Comparison of ENCODE assay signal across 14 mouse cellular contexts in genomic region chr3:34486441-34487050, GRCm38 (mm10).
DNase-seq lines count a peak whose midpoint lies in the region; ATAC-seq lines count a peak whose summit lies in the region.
"Had no signal": no experiment of that assay in that cellular context is flagged by ENCODE, and none has a peak within 500 bp of the region (broad histone marks: within the 10 kb centered on the region; RNA-seq: fewer than 3 reads in every experiment).

No protein-coding gene starts in this region.

- 0 out of 2 replicates have a peak overlapping the region, but pooled peaks have one; percentile 4 for H3K27ac ChIP-seq in hindbrain, embryonic 10.5 days
- H3K27ac ChIP-seq in hindbrain, embryonic 12.5 days, result no peak overlapping the region
- no peak overlapping the region for H3K27ac ChIP-seq in neural tube, embryonic 14.5 days (ENCODE audit: low read depth, low read length)
- H3K27ac ChIP-seq: embryonic facial prominence, embryonic 13.5 days; intestine, embryonic 15.5 days; limb, embryonic 13.5 days; lung, embryonic 15.5 days; stomach, embryonic 15.5 days had no signal

- no peaks in the 10 kb centered on the region for H3K9me3 ChIP-seq in hindbrain, embryonic 10.5 days
- H3K9me3 ChIP-seq in hindbrain, embryonic 12.5 days (replicated peaks), result no peaks in the 10 kb centered on the region; the same call in 1 of the 2 replicates
- H3K9me3 ChIP-seq in neural tube, embryonic 14.5 days (ENCODE audit: control insufficient read depth, low read length), result no peaks in the 10 kb centered on the region
- H3K9me3 ChIP-seq: embryonic facial prominence, embryonic 13.5 days; intestine, embryonic 15.5 days; limb, embryonic 13.5 days; lung, embryonic 15.5 days; stomach, embryonic 15.5 days had no signal

- H3K27me3 ChIP-seq in hindbrain, embryonic 10.5 days (ENCODE audit: insufficient read depth, poor library complexity, severe bottlenecking), result peaks cover 5% of the 10 kb centered on the region; the same call in 1 of the 2 replicates
- peaks cover 4% of the 10 kb centered on the region; the same call in 1 of the 2 replicates for H3K27me3 ChIP-seq in hindbrain, embryonic 12.5 days
- no peaks in the 10 kb centered on the region for H3K27me3 ChIP-seq in neural tube, embryonic 14.5 days (ENCODE audit: control insufficient read depth, insufficient read depth, low read length)
- H3K27me3 ChIP-seq: intestine, embryonic 15.5 days; lung, embryonic 15.5 days; stomach, embryonic 15.5 days had no signal

- 11% methylated on average over 9 of the region's 9 CpGs for WGBS in hindbrain, embryonic 10.5 days
- 9% methylated on average over 9 of the region's 9 CpGs for WGBS in hindbrain, embryonic 12.5 days
- WGBS in neural tube, embryonic 14.5 days, result 6% methylated on average over 9 of the region's 9 CpGs

- ATAC-seq in hindbrain, embryonic 12.5 days (ENCODE audit: low FRiP score), result no peak
- peak; percentile 47; the same call in 1 of the 2 replicates for ATAC-seq in neural tube, embryonic 14.5 days (ENCODE audit: low read depth)
- ATAC-seq: Patski had no signal

- H3K4me3 ChIP-seq in hindbrain, embryonic 10.5 days, result no peak overlapping the region
- no peak overlapping the region for H3K4me3 ChIP-seq in hindbrain, embryonic 12.5 days
- H3K4me3 ChIP-seq in neural tube, embryonic 14.5 days (ENCODE audit: low read depth, low read length), result no peak overlapping the region
- H3K4me3 ChIP-seq: embryonic facial prominence, embryonic 13.5 days; intestine, embryonic 15.5 days; limb, embryonic 13.5 days; lung, embryonic 15.5 days; stomach, embryonic 15.5 days had no signal

- no peaks in the 10 kb centered on the region for H3K36me3 ChIP-seq in hindbrain, embryonic 10.5 days
- H3K36me3 ChIP-seq in hindbrain, embryonic 12.5 days, result no peaks in the 10 kb centered on the region
- H3K36me3 ChIP-seq in neural tube, embryonic 14.5 days (ENCODE audit: control insufficient read depth, insufficient read depth, low read length), result no peaks in the 10 kb centered on the region
- H3K36me3 ChIP-seq: embryonic facial prominence, embryonic 13.5 days; intestine, embryonic 15.5 days; limb, embryonic 13.5 days; lung, embryonic 15.5 days; stomach, embryonic 15.5 days had no signal

- H3K4me2 ChIP-seq in hindbrain, embryonic 12.5 days (replicated peaks), result no peak overlapping the region
- no peak overlapping the region for H3K4me2 ChIP-seq in neural tube, embryonic 14.5 days (ENCODE audit: low read depth, low read length)
- H3K4me2 ChIP-seq: embryonic facial prominence, embryonic 13.5 days; limb, embryonic 13.5 days had no signal

- H3K4me1 ChIP-seq in hindbrain, embryonic 10.5 days (replicated peaks), result peaks cover 26% of the 10 kb centered on the region
- H3K4me1 ChIP-seq in hindbrain, embryonic 12.5 days, result peaks cover 12% of the 10 kb centered on the region
- no peaks in the 10 kb centered on the region; the same call in 1 of the 2 replicates for H3K4me1 ChIP-seq in neural tube, embryonic 14.5 days (ENCODE audit: control insufficient read depth, insufficient read depth, low read length)
- H3K4me1 ChIP-seq: intestine, embryonic 15.5 days; lung, embryonic 15.5 days; stomach, embryonic 15.5 days had no signal

- no peak for DNase-seq in hindbrain, embryonic 10.5 days (ENCODE audit: low spot score)
- no peak for DNase-seq in neural tube, embryonic 10.5 days (ENCODE audit: extremely low spot score, low spot score)
- peak; percentile 15 to 30 for DNase-seq in kidney, postnatal 36 days
- DNase-seq in retina, postnatal 1 day, result peak; percentile 86
- no peak for DNase-seq in natural killer cell, adult 2 months (ENCODE audit: low spot score in 2 of 2)
- no peak for DNase-seq in layer of hippocampus, adult 9-10 months (ENCODE audit: low spot score)

- no peak overlapping the region for H3K9ac ChIP-seq in hindbrain, embryonic 12.5 days
- no peak overlapping the region for H3K9ac ChIP-seq in neural tube, embryonic 14.5 days (replicated peaks; ENCODE audit: low read depth, low read length)
- H3K9ac ChIP-seq: embryonic facial prominence, embryonic 13.5 days; intestine, embryonic 15.5 days; limb, embryonic 13.5 days; lung, embryonic 15.5 days; stomach, embryonic 15.5 days had no signal

Comparison
In these comparisons a context has a peak if more than half of its experiments do, and no peak if none do; other contexts are left out.
1. DNase-seq: peak in kidney, postnatal 36 days (2 of 2) and retina, postnatal 1 day (single experiment); none in hindbrain, embryonic 10.5 days (single experiment), neural tube, embryonic 10.5 days (single experiment), natural killer cell, adult 2 months (0 of 2) and layer of hippocampus, adult 9-10 months (single experiment).